Mouse (Mus musculus): Measurements from ENCODE around the gene Cyp27b1. TPM values are rescaled to one million over a fixed set of nuclear protein-coding genes. Genes with fewer than 3 reads are reported as not detected.
A peak's percentile ranks its signal among the peaks of the same experiment; 100 is the strongest.

The Cyp27b1 gene
- polyA plus RNA-seq, 2 experiments, result 0.07 TPM; not detected in 1

GRCm38 (mm10) chr10:127076082-127076481 lies 28.0 kb downstream of the Cyp27b1 start:
- 20% methylated on average over 4 of the region's 4 CpGs for WGBS (ENCODE audit: insufficient replicate concordance)
- H3K4me2 ChIP-seq (ENCODE audit: low read depth), result peak overlapping the region; percentile 52; the same call in 1 of the 2 replicates
- ATAC-seq (ENCODE audit: insufficient read depth), result no peak
- H3K27ac ChIP-seq, result no peak overlapping the region
- H3K4me3 ChIP-seq (ENCODE audit: insufficient read depth in 1 of 2, low read depth in 2 of 2, low read length in 2 of 2), result 0 out of 4 replicates have a peak overlapping the region, but pooled peaks of 1 of the 2 experiments have one; percentile 32
- no peaks in the 10 kb centered on the region for H3K36me3 ChIP-seq (replicated peaks; ENCODE audit: control insufficient read depth, insufficient read depth, low read depth)
- peaks cover 0 to 10% of the 10 kb centered on the region in 2 experiments; a peak in 3 of 4 replicates for H3K4me1 ChIP-seq (replicated peaks; ENCODE audit: control insufficient read depth in 2 of 2, insufficient read depth in 2 of 2, low read length in 1 of 2)
- TF ChIP-seq EP300 (IDR thresholded peaks at IDR 0.05; ENCODE audit: low read depth) (no peak), CTCF (IDR thresholded peaks at IDR 0.05; ENCODE audit: low read depth) (no peak)
- H3K9ac ChIP-seq (replicated peaks), result no peak overlapping the region
- H3K9me3 ChIP-seq (ENCODE audit: control insufficient read depth, low read length), result no peaks in the 10 kb centered on the region
- peaks cover 30% of the 10 kb centered on the region for H3K27me3 ChIP-seq (ENCODE audit: control insufficient read depth, insufficient read depth, low read length)
- DNase-seq (ENCODE audit: low read depth in 3 of 3, low spot score in 3 of 3), result no peak

- H3K27ac ChIP-seq, result no peak overlapping the region
- H3K4me2 ChIP-seq (ENCODE audit: low read depth), result no peak overlapping the region
- 56% methylated on average over 10 of the region's 10 CpGs for WGBS (ENCODE audit: insufficient replicate concordance)
- H3K9me3 ChIP-seq (ENCODE audit: control insufficient read depth, low read length), result no peaks in the 10 kb centered on the region
- no peak overlapping the region for H3K9ac ChIP-seq (replicated peaks)
- no peak overlapping the region for H3K4me3 ChIP-seq (ENCODE audit: insufficient read depth in 1 of 2, low read depth in 2 of 2, low read length in 2 of 2)
- DNase-seq (ENCODE audit: low read depth in 3 of 3, low spot score in 3 of 3) (no peak), ATAC-seq (ENCODE audit: insufficient read depth) (no peak)
- H3K27me3 ChIP-seq (ENCODE audit: control insufficient read depth, insufficient read depth, low read length), result peaks cover 38% of the 10 kb centered on the region
- no peaks in the 10 kb centered on the region for H3K36me3 ChIP-seq (replicated peaks; ENCODE audit: control insufficient read depth, insufficient read depth, low read depth)
- TF ChIP-seq EP300 (IDR thresholded peaks at IDR 0.05; ENCODE audit: low read depth), result no peak
- no peak for TF ChIP-seq CTCF (IDR thresholded peaks at IDR 0.05; ENCODE audit: low read depth)
- peaks cover 2 to 7% of the 10 kb centered on the region in 2 experiments; a peak in 3 of 4 replicates for H3K4me1 ChIP-seq (replicated peaks; ENCODE audit: control insufficient read depth in 2 of 2, insufficient read depth in 2 of 2, low read length in 1 of 2)
Measured at GRCm38 (mm10) chr10:127077515-127077914, 29.5 kb downstream of the Cyp27b1 start.

DNA sequence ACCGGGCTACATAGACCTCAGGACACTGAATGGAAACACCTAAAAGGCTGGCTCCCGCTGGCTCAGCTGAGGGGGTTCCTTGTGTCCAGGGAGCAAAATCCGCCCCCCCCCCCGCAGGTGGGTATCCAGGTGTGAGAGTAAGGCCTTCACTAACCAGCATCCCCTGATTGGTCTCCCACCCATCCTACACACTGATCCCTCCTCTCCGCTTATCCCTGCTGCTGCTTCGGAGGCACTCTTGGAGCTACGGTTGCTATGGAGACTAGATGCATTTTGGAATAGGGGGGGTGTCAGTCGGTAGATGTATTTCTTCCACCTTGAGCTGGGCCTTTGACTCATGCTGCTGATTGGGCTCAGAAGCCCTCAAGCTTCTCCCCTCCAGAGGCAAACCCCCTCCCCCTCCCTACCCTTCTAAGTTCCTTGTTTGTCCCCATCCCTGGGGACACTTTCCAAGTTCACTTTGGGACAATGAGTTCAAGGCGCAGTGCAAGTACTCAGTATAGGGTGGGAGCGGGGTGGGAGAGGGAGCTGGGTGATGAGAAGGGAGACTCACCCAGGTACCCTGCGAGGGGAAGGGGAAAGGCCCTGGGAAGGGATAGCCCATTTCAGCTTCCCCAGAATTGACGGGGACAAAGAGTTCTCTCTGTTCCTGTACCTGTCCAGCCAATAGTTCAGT lies 30.1 kb downstream of the Cyp27b1 start:
- peaks cover 2 to 7% of the 10 kb centered on the region in 2 experiments; a peak in 3 of 4 replicates for H3K4me1 ChIP-seq (replicated peaks; ENCODE audit: control insufficient read depth in 2 of 2, insufficient read depth in 2 of 2, low read length in 1 of 2)
- no peak for ATAC-seq (ENCODE audit: insufficient read depth)
- H3K27me3 ChIP-seq (ENCODE audit: control insufficient read depth, insufficient read depth, low read length), result peaks cover 38% of the 10 kb centered on the region
- no peak overlapping the region for H3K27ac ChIP-seq
- TF ChIP-seq CTCF (IDR thresholded peaks at IDR 0.05; ENCODE audit: low read depth), result no peak
- TF ChIP-seq EP300 (IDR thresholded peaks at IDR 0.05; ENCODE audit: low read depth), result no peak
- no peak overlapping the region for H3K9ac ChIP-seq (replicated peaks)
- no peak overlapping the region for H3K4me2 ChIP-seq (ENCODE audit: low read depth)
- WGBS (ENCODE audit: insufficient replicate concordance), result 42% methylated on average over 12 of the region's 12 CpGs
- no peak overlapping the region for H3K4me3 ChIP-seq (ENCODE audit: insufficient read depth in 1 of 2, low read depth in 2 of 2, low read length in 2 of 2)
- H3K9me3 ChIP-seq (ENCODE audit: control insufficient read depth, low read length), result no peaks in the 10 kb centered on the region
- DNase-seq (ENCODE audit: low read depth in 3 of 3, low spot score in 3 of 3), result no peak
- H3K36me3 ChIP-seq (replicated peaks; ENCODE audit: control insufficient read depth, insufficient read depth, low read depth), result no peaks in the 10 kb centered on the region

- peak overlapping the region; percentile 53 for H3K4me2 ChIP-seq (ENCODE audit: low read depth)
- H3K36me3 ChIP-seq (replicated peaks; ENCODE audit: control insufficient read depth, insufficient read depth, low read depth), result no peaks in the 10 kb centered on the region
- WGBS (ENCODE audit: insufficient replicate concordance), result 9% methylated on average over 42 of the region's 49 CpGs
- DNase-seq (ENCODE audit: low read depth in 3 of 3, low spot score in 3 of 3) (no peak), ATAC-seq (ENCODE audit: insufficient read depth) (no peak)
- H3K4me3 ChIP-seq (ENCODE audit: insufficient read depth in 1 of 2, low read depth in 2 of 2, low read length in 2 of 2), result peak overlapping the region; percentile 15 to 35; a peak in 3 of 4 replicates
- no peaks in the 10 kb centered on the region for H3K9me3 ChIP-seq (ENCODE audit: control insufficient read depth, low read length)
- H3K9ac ChIP-seq (replicated peaks), result no peak overlapping the region
- peaks cover 2 to 7% of the 10 kb centered on the region in 2 experiments; a peak in 3 of 4 replicates for H3K4me1 ChIP-seq (replicated peaks; ENCODE audit: control insufficient read depth in 2 of 2, insufficient read depth in 2 of 2, low read length in 1 of 2)
- H3K27ac ChIP-seq, result no peak overlapping the region
- peaks cover 38% of the 10 kb centered on the region for H3K27me3 ChIP-seq (ENCODE audit: control insufficient read depth, insufficient read depth, low read length)
- TF ChIP-seq EP300 (IDR thresholded peaks at IDR 0.05; ENCODE audit: low read depth), result no peak
- no peak for TF ChIP-seq CTCF (IDR thresholded peaks at IDR 0.05; ENCODE audit: low read depth)
Measured at GRCm38 (mm10) chr10:127078677-127079575, 30.9 kb downstream of the Cyp27b1 start.

All from liver, embryonic 14.5 days (tissue).